Mouse (Mus musculus): ENCODE data around the gene Fscn2. TPM values are rescaled to one million over a fixed set of nuclear protein-coding genes. Genes with fewer than 3 reads are reported as not detected.
A peak's percentile ranks its signal among the peaks of the same experiment; 100 is the strongest.
"Not testable (repeated sequence)": the region's sequence is repeated elsewhere in the genome, so short reads cannot be mapped to it uniquely, and the experiment has no call there.

Gene Fscn2
- polyA plus RNA-seq, 1 experiment from 2014 or later = 1.3 TPM

GRCm38 (mm10) chr11:120348684-120349370, 12.5 kb upstream of the Fscn2 start:
- H3K9ac ChIP-seq (ENCODE audit: low read depth, low read length) = peak overlapping the region; percentile 99
- peak; percentile 65 for DNase-seq (ENCODE audit: low spot score)
- peak overlapping the region; percentile 100 for H3K27ac ChIP-seq
- H3K4me3 ChIP-seq (replicated peaks; ENCODE audit: low read depth, low read length) = peak overlapping the region; percentile 95
- peak overlapping the region; percentile 97 for H3K4me2 ChIP-seq (ENCODE audit: low read length)
- peaks cover 10% of the 10 kb centered on the region for H3K36me3 ChIP-seq (ENCODE audit: insufficient read depth, low read length)
- TF ChIP-seq CTCF (IDR thresholded peaks at IDR 0.05; ENCODE audit: low read depth) = no peak
- WGBS = 2% methylated on average over 50 of the region's 53 CpGs
- peak; percentile 16 for ATAC-seq (replicated peaks; ENCODE audit: low FRiP score, low read depth)
- H3K9me3 ChIP-seq (replicated peaks; ENCODE audit: low read length) = no peaks in the 10 kb centered on the region
- peaks cover 8% of the 10 kb centered on the region for H3K4me1 ChIP-seq (replicated peaks; ENCODE audit: insufficient read depth, low read length)
- H3K27me3 ChIP-seq (ENCODE audit: insufficient read depth, low read length) = no peaks in the 10 kb centered on the region

- Histone ChIP-seq H3K4me1 (replicated peaks; ENCODE audit: insufficient read depth, low read length) (peaks cover 8% of the 10 kb centered on the region), H3K4me3 (replicated peaks; ENCODE audit: low read depth, low read length) (peak overlapping the region; percentile 95), H3K4me2 (ENCODE audit: low read length) (peak overlapping the region; percentile 97), H3K27ac (peak overlapping the region; percentile 100), H3K9ac (ENCODE audit: low read depth, low read length) (peak overlapping the region; percentile 99), H3K36me3 (ENCODE audit: insufficient read depth, low read length) (peaks cover 10% of the 10 kb centered on the region), H3K27me3 (ENCODE audit: insufficient read depth, low read length) (no peaks in the 10 kb centered on the region), H3K9me3 (replicated peaks; ENCODE audit: low read length) (no peaks in the 10 kb centered on the region)
- whole genome bisulfite sequencing = 1% methylated on average over 16 of the region's 16 CpGs
- 0 out of 2 replicates have a peak, but pooled peaks have one; percentile 1 for ATAC-seq (replicated peaks; ENCODE audit: low FRiP score, low read depth)
- peak; percentile 56 for DNase-seq (ENCODE audit: low spot score)
- TF ChIP-seq CTCF (IDR thresholded peaks at IDR 0.05; ENCODE audit: low read depth) = no peak
Observed at GRCm38 (mm10) chr11:120349371-120349985, 11.9 kb upstream of the Fscn2 start.

- Histone ChIP-seq H3K4me2 (ENCODE audit: low read length) (peak overlapping the region; percentile 97), H3K27me3 (ENCODE audit: insufficient read depth, low read length) (no peaks in the 10 kb centered on the region), H3K4me1 (replicated peaks; ENCODE audit: insufficient read depth, low read length) (peaks cover 7% of the 10 kb centered on the region), H3K4me3 (replicated peaks; ENCODE audit: low read depth, low read length) (peak overlapping the region; percentile 95), H3K27ac (peak overlapping the region; percentile 100), H3K9me3 (replicated peaks; ENCODE audit: low read length) (no peaks in the 10 kb centered on the region), H3K36me3 (ENCODE audit: insufficient read depth, low read length) (peaks cover 8% of the 10 kb centered on the region), H3K9ac (ENCODE audit: low read depth, low read length) (peak overlapping the region; percentile 99)
- under 1% methylated on average over 61 of the region's 68 CpGs for WGBS
- ATAC-seq (replicated peaks; ENCODE audit: low FRiP score, low read depth) (peak; percentile 73), DNase-seq (ENCODE audit: low spot score) (peak; percentile 94)
- no peak for TF ChIP-seq CTCF (IDR thresholded peaks at IDR 0.05; ENCODE audit: low read depth)
Observed at GRCm38 (mm10) chr11:120349986-120350702, 11.2 kb upstream of the Fscn2 start.

- H3K27ac ChIP-seq = peak overlapping the region; percentile 100
- 0 out of 2 replicates have a peak, but pooled peaks cover 4% of the 10 kb centered on the region for H3K36me3 ChIP-seq (ENCODE audit: insufficient read depth, low read length)
- H3K9ac ChIP-seq (ENCODE audit: low read depth, low read length) = peak overlapping the region; percentile 99
- H3K4me2 ChIP-seq (ENCODE audit: low read length) = peak overlapping the region; percentile 97
- H3K9me3 ChIP-seq (replicated peaks; ENCODE audit: low read length) = no peaks in the 10 kb centered on the region
- no peak for TF ChIP-seq CTCF (IDR thresholded peaks at IDR 0.05; ENCODE audit: low read depth)
- ATAC-seq (replicated peaks; ENCODE audit: low FRiP score, low read depth) = no peak
- H3K4me1 ChIP-seq (replicated peaks; ENCODE audit: insufficient read depth, low read length) = peaks cover 4% of the 10 kb centered on the region
- no peaks in the 10 kb centered on the region for H3K27me3 ChIP-seq (ENCODE audit: insufficient read depth, low read length)
- DNase-seq (ENCODE audit: low spot score) = no peak
- 12% methylated on average over 11 of the region's 11 CpGs for WGBS
- H3K4me3 ChIP-seq (replicated peaks; ENCODE audit: low read depth, low read length) = peak overlapping the region; percentile 95
Observed at GRCm38 (mm10) chr11:120350711-120351110, 10.6 kb upstream of the Fscn2 start.

GRCm38 (mm10) chr11:120351250-120352092, 9.9 kb upstream of the Fscn2 start:
- Histone ChIP-seq H3K9ac (ENCODE audit: low read depth, low read length) (no peak overlapping the region), H3K9me3 (replicated peaks; ENCODE audit: low read length) (no peaks in the 10 kb centered on the region), H3K36me3 (ENCODE audit: insufficient read depth, low read length) (0 out of 2 replicates have a peak, but pooled peaks cover 4% of the 10 kb centered on the region), H3K4me3 (replicated peaks; ENCODE audit: low read depth, low read length) (no peak overlapping the region), H3K4me2 (ENCODE audit: low read length) (peak overlapping the region; percentile 97; the same call in 1 of the 2 replicates), H3K4me1 (replicated peaks; ENCODE audit: insufficient read depth, low read length) (peaks cover 4% of the 10 kb centered on the region), H3K27me3 (ENCODE audit: insufficient read depth, low read length) (no peaks in the 10 kb centered on the region), H3K27ac (peak overlapping the region; percentile 100)
- 67% methylated on average over 10 of the region's 10 CpGs for WGBS
- ATAC-seq (replicated peaks; ENCODE audit: low FRiP score, low read depth) (no peak), DNase-seq (ENCODE audit: low spot score) (no peak)
- no peak for TF ChIP-seq CTCF (IDR thresholded peaks at IDR 0.05; ENCODE audit: low read depth)

- peak overlapping the region; percentile 100; the same call in 1 of the 2 replicates for H3K27ac ChIP-seq
- DNase-seq (ENCODE audit: low spot score); H3K9ac ChIP-seq (ENCODE audit: low read depth, low read length); H3K4me1 ChIP-seq (replicated peaks; ENCODE audit: insufficient read depth, low read length); H3K4me2 ChIP-seq (ENCODE audit: low read length); ATAC-seq (replicated peaks; ENCODE audit: low FRiP score, low read depth); H3K36me3 ChIP-seq (ENCODE audit: insufficient read depth, low read length); H3K9me3 ChIP-seq (replicated peaks; ENCODE audit: low read length); H3K27me3 ChIP-seq (ENCODE audit: insufficient read depth, low read length); H3K4me3 ChIP-seq (replicated peaks; ENCODE audit: low read depth, low read length): not testable (repeated sequence)
- 84% methylated on average over 5 of the region's 5 CpGs for WGBS
Observed at GRCm38 (mm10) chr11:120352093-120352350, 9.3 kb upstream of the Fscn2 start.
